Mouse (Mus musculus) cerebellum, adult 11-12 months (tissue): Measurements from ENCODE around the gene Fam43b.
"Not testable (repeated sequence)": the region's sequence is repeated elsewhere in the genome, so short reads cannot be mapped to it uniquely, and the experiment has no call there.

ENCODE experiments used
- DNase-seq: peaks from one replicate; pipeline ENCODE4 v3.0.0; 2022

The Fam43b gene

GRCm38 (mm10) chr4:138395971-138396645, at the start of gene Fam43b:
Gene Fam43b, minus strand, starts transcription at chr4:138396528.
- DNase-seq: no peak

GRCm38 (mm10) chr4:138444941-138445340, 48.6 kb upstream of the Fam43b start:
- no peak for DNase-seq

- no peak for DNase-seq
Measured at GRCm38 (mm10) chr4:138440062-138440461, 43.7 kb upstream of the Fam43b start.

DNA sequence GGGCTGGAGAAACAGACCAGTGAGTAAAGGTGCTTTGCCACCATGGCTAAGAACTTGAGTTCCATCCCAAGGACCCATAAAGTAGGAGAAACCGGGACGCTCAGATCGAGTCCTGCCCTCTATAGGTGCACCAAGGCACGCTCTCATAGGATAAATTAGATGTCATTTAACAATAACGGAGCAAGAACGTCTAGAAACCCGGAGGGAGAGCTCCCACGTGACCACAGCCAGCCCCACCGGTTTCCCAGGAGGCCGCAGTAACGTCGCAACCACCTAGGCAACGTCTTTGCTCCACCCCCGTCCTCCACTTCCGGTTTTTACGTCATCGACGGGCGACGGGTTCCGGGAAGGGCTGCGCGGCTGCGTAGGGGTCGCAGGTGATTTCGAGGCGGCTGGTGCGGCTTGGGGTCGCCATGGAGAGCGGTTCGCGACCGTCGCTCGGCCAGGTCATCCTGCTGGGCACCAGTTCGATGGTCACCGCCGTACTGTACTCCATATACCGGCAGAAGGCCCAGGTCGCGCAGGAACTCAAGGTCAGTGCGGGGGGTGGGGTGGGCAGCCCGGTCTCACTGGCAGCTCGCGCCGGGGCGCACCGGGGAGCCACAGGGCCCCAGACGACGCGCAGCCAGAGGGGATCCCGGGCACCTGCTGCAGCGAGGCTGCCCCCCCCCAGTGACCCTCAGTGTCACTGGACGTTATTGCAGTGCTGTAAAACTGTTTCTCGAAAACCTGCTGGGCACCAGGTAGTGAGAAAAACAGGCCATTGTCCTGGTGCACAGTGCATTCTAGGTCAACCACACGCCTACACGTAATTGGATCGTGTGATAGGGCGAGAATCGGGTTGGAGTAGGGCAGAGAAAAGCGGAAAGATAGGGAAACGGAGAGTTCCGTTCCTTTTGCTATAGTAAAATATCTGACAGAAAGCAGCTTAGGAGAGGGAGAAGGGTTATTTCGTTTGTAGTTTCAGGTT, 38.3 kb upstream of the Fam43b start, which contains the start of gene Mul1:
TSS of gene Mul1 (plus strand) at position 325 of the 970 bp plus-strand sequence.
- DNase-seq: peak; percentile 96

DNA sequence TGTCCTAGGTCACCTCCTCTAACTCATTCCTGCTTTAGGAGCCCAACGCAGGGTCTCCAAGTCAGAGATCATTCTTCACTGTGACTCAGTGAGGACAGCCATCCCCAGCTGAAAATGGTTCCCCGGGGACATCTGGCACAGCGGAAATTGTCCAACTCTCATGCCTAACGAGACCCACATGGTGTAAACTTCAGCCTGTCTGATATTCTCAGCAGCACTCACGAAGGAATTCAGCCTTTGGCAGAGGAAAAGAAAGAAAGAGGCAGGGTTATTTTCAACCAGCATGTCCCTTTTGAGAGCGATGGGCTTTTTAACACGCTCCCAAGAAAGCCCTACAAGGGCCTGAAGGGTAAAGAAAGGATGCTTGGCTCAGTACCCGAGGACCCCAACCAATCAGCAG, 35.0 kb upstream of the Fam43b start:
- DNase-seq: no peak

GRCm38 (mm10) chr4:138429778-138430177, 33.5 kb upstream of the Fam43b start:
- no peak for DNase-seq

GRCm38 (mm10) chr4:138426778-138427705, 30.7 kb upstream of the Fam43b start:
- peak; percentile 74 for DNase-seq

DNA sequence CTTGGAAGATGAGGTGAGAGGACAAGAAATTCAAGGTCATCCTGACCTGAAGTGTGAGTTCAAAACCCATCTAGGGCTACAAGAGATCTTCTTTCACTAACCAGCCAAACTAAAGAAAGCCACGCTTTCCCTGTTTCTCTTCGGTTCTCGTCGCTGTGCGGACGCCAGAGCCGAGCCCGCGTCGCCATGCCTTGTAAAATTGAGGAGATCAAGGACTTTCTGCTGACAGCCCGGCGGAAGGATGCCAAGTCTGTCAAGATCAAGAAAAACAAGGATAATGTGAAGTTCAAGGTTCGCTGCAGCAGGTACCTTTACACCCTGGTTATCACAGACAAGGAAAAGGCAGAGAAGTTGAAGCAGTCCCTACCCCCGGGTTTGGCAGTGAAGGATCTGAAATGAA, 29.3 kb upstream of the Fam43b start:
- DNase-seq: not testable (repeated sequence)

DNA sequence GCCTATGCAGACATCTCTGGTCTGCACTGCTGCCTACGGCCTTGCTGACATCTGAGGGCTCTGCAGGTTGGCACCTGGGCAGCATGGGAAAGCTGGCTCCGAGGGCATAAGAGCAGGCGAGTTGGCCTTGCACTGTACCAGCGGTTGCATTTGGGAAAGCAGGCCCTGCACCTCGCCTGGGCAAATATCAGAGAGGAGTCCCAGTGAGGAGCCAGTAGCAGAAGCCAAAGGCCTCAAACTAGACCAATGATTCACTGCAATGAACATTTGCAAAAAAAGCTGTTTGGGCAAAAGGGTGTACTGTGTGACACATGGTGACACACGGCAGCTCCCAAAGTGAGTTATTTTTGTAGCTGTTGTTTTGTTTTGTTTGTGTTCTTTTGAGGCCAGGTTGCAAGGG, 28.7 kb upstream of the Fam43b start:
- no peak for DNase-seq

DNA sequence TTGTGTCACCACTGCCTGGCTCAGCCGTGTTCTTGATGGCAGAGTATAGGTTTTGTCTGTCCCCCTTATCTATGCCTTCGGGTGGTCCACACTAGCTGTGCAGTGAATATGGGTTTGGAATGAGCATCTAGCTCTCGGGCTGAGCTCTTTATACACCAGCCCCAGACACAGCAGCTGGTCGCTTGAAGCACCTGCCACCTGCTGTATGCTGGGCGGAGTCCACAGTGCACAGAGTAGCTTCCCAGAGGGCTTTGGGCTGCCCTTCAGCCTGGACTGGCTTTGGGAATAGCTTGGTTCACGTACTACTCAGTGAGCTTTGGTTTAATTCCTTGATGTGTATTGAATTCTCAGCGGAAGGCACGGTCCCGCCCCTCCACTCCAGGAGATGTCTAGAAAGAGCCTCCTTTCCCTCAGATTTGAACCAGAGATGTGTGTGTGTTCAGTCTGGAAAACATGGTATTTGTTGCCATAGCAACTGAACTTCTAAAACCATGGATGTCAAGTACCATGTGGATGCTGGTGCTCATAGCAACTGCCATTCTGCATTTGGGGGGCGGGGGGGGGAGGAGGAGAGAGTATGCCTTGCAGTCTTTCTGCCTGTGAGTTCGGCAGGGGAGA, 22.1 kb upstream of the Fam43b start:
- DNase-seq: no peak

DNA sequence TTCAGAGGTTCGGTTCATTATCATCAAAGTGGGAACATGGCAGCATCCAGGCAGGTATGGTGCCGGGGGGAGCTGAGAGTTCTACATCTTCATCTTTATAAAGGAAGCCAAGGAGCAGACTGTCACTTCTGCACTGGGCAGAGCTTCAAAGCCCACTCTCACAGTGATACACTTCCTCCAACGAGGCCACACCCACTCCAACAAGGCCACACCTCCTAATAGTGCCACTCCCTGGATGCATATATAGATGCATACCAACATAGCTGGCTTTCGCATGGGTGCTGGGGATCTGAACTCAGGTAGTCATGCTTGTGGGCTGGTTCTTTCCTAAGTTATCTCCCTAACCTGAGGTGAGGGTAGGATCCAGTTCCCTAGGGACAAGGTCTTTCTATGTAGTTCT, 21.6 kb upstream of the Fam43b start:
- DNase-seq: no peak

DNA sequence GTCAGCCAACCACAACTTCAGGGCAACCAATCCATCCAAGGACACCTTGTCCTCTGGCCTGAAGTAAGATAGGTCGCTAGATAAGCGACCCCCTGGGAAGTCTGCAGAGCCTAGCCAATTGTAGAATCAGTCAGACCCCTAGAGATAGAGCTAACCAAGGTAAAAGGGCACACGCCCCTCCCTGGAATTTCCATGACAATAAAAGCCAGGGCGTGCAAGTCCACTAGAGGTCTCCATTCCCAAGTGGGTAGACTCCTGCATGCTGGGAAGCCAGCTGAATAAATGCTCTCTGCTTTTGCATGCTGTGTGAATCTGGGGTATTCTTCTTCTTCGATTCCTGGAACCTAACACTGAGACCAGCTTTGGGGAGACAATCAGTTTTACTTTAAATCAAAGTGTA, 20.1 kb upstream of the Fam43b start:
- DNase-seq: no peak

DNA sequence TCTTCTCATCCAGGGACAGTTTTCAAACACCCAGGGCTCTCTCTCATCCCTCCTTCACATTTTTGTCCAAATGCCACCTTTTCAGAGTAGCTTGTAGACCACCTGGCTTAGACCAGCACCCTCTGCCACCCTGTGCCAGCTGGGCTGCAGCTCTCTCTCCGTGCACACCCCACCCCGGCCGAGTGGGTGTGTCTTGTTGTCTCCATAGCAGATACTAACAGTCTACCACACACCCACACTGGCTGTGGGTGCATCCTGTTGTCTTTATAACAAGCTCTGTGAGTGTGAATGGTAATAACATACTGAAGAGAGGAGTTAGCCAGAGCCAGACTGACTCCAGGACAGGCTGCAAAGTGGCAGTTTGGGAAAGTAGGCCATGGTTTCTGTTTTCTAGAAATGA, 19.7 kb upstream of the Fam43b start:
- DNase-seq: no peak

GRCm38 (mm10) chr4:138414725-138415124, 18.4 kb upstream of the Fam43b start:
- DNase-seq: no peak

GRCm38 (mm10) chr4:138411504-138412121, 15.3 kb upstream of the Fam43b start:
- no peak for DNase-seq

DNA sequence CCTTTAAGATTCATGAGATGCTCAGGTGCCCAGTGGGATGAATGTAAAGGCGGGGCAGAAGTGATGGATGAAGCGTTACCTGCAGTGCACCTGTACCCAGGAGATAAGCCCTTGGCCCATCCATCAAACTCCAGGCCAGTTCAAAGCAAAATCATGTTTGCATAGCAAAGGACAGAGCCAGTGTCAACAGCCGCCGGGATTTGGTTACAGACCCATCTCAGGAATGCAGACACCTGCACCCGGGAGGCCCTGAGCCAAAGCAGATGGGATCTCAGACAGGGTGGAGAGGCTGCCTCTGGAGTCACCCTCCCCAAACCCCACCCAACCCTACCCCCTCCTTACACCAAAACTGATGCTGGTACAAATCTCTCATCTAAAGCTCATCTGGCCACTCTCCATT, 14.7 kb upstream of the Fam43b start:
- DNase-seq: no peak

DNA sequence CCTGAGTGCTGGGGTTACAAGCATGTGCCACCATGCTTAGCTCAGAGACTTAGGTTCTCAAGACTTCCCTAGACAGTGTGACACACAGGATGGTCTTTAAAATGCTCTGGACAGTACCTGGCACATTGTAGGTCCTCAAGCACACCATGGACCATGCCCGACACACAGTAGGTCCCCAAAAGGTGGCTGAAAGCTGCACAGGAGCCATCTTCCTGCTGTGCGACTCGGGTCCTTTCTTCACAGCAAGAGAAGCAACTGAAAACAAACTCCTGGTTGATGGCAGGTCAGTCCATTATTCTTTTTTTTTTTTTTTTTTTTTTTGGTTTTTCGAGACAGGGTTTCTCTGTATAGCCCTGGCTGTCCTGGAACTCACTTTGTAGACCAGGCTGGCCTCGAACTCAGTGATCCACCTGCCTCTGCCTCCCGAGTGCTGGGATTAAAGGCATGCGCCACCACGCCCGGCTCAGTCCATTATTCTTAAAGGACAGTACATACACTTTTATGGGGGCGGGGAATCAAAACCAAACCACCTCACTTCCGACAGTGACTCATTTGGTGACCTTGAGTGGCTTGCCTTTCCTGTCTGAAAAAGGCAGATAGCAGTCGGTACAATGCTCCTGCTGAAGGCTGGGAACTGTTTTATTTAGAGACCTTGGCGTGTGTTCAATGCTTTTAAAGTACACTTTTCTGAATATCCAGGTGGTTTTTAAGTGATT, 11.3 kb upstream of the Fam43b start:
- DNase-seq: no peak

DNA sequence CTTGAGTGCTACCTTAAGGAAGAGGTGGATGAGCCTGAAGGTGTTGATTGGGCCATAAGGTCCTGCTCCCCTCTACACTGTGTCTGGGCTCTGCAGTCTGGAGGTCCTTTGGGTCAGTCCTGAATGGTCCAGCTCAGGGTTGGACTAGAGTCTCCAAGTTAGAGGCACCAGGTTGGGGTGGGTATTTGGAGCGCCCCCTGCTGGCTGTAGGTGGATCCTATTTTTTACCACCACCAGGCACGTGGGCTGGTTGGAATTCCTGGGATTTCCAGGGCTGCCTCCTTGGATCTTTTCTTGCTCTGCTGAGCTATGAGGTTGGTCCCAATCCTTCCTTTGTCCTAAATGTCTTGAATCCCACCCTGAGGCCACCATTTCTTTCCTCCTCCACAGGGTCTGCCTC, 8.5 kb upstream of the Fam43b start:
- DNase-seq: no peak

DNA sequence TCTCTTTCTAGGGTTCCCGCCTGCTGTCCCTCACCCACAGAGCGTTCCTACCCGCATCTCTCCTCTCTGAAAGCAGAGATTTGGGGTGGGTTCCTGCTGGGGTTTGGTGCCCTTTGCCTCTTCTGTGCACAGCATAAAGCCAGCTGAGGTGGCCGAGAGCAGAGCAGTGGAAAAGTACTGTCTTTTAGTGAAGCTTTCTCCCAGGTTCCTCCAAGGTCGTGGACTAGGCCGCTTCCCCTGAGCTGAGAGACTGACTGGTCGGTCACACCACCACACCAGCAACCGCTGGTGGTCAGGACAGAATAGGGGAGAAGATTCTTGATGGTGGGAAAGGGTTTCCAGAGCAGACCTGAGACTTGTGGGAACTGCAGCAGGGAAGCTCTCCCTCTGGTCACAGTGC, 383 bp upstream of the Fam43b start:
- no peak for DNase-seq

DNA sequence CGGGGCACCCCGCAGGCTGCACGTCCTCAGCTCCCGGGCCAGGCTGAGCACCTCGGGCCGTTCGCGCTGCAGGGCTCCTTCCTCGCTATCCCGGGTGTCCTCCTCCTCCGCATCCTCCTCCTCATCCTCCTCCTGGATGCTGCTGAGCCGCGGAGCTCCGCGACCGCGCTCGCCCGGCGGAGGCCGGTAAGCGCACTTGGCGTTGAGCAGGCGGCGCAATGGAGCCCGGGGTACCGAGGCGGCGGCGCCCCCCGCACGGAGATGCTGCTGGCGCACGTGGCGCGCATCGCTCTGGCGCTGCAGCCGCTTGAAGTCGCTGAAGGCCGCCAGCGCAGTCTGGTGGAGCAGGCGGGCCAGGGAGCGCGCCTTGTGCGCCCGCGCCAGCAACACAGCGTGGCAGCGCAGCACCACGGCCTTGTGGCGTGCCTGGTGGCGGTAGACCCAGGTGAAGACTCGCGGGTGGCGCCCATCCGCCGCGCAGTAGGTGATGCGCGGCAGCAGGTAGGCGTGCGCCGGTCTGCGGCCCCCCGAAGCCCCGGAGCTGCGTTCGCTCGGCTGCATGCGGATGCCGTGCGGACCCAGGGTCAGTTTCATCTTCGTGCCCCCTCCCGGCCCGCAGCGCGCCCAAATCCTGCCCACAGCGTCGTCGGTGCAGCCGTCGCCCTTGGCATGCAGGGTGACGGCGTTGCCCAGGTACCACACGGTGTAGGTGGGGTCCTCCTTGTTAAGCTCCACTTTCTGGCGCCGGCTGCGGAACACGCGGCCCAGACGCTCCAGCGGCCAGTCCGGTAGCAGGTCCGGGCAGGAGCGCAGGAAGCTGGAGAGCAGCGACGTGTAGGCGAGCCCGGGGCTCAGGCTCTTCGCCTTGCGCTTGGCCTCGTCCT, 999 bp downstream of the Fam43b start:
- no peak for DNase-seq
